Mouse (Mus musculus) heart, postnatal 4 days (tissue): ENCODE measurements at regions not wholly inside any gene's neighbourhood (a gene's known extent, or its start where the extent isn't known, plus 50 kb on each side); places are given as distances from the start of the nearest gene placed in this dataset.
A peak's percentile ranks its signal among the peaks of the same experiment; 100 is the strongest.

Experiments
- DNase-seq: peaks from one replicate; pipeline ENCODE4 v3.0.0; 2021

- no peak for DNase-seq
These were observed 227.2 kb downstream of the Wdr11 start for GRCm38 (mm10) chr7:129818833-129819232.

- DNase-seq = peak; percentile 17
These were observed 228.0 kb downstream of the Wdr11 start for GRCm38 (mm10) chr7:129819651-129820050.

- no peak for DNase-seq
These were observed 237.3 kb downstream of the Wdr11 start for GRCm38 (mm10) chr7:129828970-129829369.

- no peak for DNase-seq
These were observed 241.2 kb downstream of the Wdr11 start for GRCm38 (mm10) chr7:129832830-129833229.

GRCm38 (mm10) chr7:129842303-129843122 lies 250.8 kb downstream of the Wdr11 start:
- no peak for DNase-seq

DNA sequence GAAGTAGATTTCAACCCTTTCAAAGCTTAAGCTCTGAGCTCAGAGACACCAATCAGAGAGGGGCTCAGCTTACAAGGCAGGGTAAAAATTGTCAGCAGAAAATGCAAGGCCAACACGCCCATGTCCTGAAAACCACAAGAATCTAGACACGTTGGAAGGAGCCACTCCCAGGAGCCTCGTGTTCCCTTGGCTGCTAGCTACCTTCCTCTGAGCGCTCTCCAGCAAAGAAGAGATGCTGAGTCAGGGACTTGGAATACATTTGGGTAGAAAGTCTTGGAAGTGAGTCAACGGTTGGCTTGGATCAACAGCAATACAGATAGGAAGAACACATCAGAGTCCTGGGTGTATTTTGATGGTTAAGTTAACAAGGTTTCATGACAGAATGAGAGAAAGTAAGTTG lies 255.5 kb downstream of the Wdr11 start:
- DNase-seq = no peak

GRCm38 (mm10) chr7:129853596-129853995 lies 261.9 kb downstream of the Wdr11 start:
- DNase-seq = no peak

- no peak for DNase-seq
These were observed 263.3 kb downstream of the Wdr11 start for GRCm38 (mm10) chr7:129854942-129855341.

DNA sequence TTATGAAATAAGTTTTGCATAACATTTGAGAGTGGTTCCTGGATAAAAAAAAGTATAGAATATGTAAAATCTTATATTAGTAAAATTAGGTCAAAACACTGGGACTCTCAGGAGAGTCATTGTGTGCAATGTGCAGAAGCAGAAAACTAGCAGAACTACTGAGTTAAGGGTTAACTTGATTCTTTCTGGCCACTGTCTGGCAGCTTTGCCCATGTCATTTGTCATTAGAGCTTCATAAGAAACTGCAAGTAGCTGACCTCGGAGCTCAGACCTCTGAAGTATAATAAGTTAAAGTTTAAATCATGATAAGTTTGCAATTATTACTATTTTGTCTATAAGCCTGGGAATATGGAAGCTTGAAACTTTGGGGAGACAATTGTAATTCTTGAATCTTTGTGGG lies 271.3 kb downstream of the Wdr11 start:
- DNase-seq = no peak

DNA sequence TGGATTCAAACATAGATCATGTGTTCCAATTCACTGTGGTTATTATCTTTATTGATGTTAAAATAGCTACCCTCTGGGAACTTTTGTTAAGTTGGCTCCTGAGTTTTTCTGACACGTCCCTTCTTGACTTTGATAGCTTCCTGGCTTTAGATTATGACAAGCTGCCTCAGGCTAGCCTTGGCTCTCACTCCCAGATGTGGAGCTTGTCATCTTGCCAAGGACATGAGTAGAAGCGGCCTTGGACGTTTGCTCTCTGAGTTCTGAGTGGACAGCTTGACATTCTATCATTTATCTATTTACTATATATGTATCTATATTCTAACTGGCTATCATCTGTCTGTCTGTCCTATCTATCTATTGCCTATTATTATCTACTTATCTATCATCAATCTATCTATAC lies 273.9 kb downstream of the Wdr11 start:
- DNase-seq = peak; percentile 12

- no peak for DNase-seq
These were observed 280.6 kb downstream of the Wdr11 start for GRCm38 (mm10) chr7:129872208-129872790.

DNA sequence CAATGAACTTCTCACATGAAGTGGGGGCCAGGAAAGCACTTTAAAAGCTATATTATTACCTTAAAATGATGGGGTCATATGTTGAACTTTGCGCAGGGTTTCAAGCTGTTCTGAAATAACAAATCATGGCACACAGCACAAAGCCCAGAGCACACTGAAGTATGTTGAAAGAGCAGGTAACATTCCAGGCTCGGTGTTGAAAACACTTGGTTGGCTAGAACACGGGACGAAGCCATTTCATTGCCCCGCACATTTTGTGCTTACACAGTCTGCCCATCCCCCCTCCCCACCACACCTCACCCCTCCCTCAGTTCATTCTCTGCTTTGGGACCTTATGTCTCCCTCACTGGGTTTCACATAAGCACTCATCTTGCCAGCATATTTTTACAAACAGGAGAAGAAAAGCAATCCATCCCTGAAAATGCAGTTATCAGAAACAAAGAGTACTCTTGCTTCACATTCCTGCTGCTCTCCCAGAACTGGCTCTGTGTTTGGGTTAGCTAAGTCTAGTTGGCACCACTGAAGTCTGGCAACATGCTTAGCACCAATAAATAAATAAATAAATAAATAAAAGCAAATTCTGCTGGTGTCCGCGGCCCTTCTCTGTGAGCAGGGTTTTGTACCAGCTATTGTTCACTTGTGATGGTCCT lies 284.7 kb downstream of the Wdr11 start:
- no peak for DNase-seq

GRCm38 (mm10) chr7:129876852-129877223 lies 285.2 kb downstream of the Wdr11 start:
- no peak for DNase-seq

DNA sequence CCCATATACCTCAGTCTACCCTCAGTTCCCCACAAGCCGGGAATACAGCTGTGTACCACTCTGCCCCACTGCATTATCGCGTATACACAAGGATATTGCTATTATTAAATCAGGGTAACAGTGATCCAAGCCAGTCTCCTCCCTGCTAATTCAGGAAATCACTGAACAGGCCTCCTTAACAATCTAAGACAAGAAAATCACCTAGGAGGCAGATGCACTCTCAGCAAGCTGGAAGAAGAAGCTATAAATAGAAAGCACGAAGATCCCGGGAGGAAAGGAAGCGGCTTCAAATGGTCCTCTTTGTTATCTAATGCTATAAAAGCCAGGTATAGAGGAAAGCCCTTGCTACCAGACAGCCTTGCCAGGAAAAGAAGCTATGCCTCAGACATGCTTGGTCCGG lies 304.6 kb downstream of the Wdr11 start:
- DNase-seq = no peak

DNA sequence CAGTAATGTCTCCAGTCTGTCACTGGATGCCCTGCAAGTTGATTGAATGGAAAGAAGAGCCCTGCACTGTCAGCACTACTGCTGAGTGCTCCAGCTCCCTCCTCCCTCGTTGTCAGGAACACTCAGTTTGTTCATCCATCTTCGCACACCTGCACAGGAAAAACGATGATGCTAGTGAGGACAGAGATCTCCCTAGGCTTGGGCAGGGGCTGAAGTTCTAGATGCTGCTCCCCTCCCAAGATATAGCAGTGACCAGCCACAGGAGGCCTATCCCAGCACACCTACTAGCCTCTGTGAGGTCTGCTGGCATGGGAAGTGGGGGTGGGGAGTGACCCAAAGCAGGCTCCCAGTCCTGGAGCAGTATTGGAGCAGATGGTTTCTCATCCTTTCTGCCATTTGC lies 305.8 kb downstream of the Wdr11 start:
- DNase-seq = no peak

DNA sequence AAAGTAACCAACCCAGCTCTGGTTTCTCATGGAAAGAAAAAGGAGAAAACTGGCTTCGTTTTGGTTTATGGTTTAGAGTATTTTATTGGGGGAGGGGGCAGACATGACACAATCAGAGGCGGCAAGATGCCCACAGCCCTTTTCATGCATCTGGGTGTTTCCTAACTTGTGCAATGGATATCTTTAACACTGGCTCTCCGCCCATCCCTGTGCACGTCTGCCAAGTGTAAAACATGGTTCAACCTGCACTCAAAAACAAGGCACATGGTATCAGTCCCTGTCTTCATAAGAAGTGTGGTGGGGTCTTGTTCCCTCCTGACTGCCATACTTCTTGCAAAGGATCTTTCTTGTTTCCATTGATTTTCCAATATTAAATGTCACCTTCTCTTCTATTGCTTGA lies 310.6 kb downstream of the Wdr11 start:
- DNase-seq = no peak

GRCm38 (mm10) chr7:129903126-129903525 lies 311.5 kb downstream of the Wdr11 start:
- no peak for DNase-seq

GRCm38 (mm10) chr7:129906131-129906530 lies 314.5 kb downstream of the Wdr11 start:
- no peak for DNase-seq

DNA sequence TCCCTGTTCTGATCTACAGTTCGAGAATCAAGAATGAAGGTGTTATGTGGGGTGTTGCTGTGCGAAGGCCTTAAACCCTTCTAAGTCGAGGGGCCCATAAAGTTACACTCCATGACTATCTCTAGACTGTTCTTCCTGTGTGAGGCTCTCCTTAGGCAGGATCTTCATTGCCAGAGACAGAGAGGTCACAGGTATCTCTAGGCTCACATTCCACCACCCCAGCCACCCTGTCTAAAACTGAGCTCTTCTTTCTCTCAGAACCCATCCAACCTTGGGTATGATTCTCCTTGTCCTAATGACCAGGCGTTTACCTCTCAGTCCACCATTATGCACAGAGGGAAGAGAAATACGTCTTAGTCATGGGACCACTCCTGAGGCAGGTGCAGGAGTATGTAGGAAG lies 317.2 kb downstream of the Wdr11 start:
- no peak for DNase-seq

GRCm38 (mm10) chr7:129909730-129910129 lies 318.1 kb downstream of the Wdr11 start:
- no peak for DNase-seq

- DNase-seq = no peak
These were observed 319.2 kb downstream of the Wdr11 start for GRCm38 (mm10) chr7:129910826-129911225.

DNA sequence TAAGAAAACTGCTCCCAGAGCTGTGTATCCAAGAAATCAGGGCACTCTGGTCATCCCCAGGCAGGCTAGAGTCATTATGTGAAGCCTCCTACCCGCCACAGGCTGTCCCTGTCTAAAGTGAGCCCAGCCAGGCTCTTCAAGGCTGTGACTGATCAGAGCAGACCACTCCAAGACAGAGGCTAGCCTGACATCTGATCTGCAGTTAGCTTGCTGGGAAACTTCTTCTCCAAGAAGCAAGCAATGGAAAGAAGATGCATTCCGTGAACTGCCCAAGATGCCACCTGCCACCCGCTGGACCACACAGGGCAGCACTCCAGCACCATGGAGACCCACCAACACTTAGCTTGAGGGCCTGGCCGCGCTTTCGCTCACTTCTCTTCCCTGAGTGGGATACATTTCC lies 323.2 kb downstream of the Wdr11 start:
- no peak for DNase-seq

- DNase-seq = no peak
These were observed 326.9 kb downstream of the Wdr11 start for GRCm38 (mm10) chr7:129918240-129919200.
